Mouse (Mus musculus) myocyte (in vitro differentiated cells): ENCODE measurements at regions not wholly inside any gene's neighbourhood (a gene's known extent, or its start where the extent isn't known, plus 50 kb on each side); places are given as distances from the start of the nearest gene placed in this dataset.

Experiments used
- H3K27me3 ChIP-seq: one replicate; pipeline ENCODE4 v1.6.1; 2011; ENCODE audit not compliant: control insufficient read depth, insufficient read depth, insufficient read length
- H3K36me3 ChIP-seq: one replicate; pipeline ENCODE4 v1.6.1; 2011; ENCODE audit not compliant: control insufficient read depth, insufficient read depth
- H3K4me2 ChIP-seq: one replicate; pipeline ENCODE4 v1.6.1; 2011; ENCODE audit warnings: low read depth, control low read depth
- H3K4me3 ChIP-seq: one replicate; pipeline ENCODE4 v1.5.1; 2011; ENCODE audit warnings: mild to moderate bottlenecking, control low read depth, moderate library complexity
- H3K79me2 ChIP-seq: one replicate; pipeline ENCODE4 v1.6.1; 2011; ENCODE audit not compliant: control insufficient read depth, insufficient read depth
- H3ac ChIP-seq: one replicate; pipeline ENCODE4 v1.6.1; 2011; ENCODE audit not compliant: control insufficient read depth, insufficient read length
- CEBPB ChIP-seq: IDR thresholded peaks from 2 replicates; pipeline ENCODE4 v1.6.1; 2011; ENCODE audit warnings: mild to moderate bottlenecking, moderate library complexity; ENCODE audit not compliant: poor library complexity, insufficient read depth, severe bottlenecking
- E2F4 ChIP-seq: IDR thresholded peaks from one replicate; pipeline ENCODE4 v1.6.1; 2011; ENCODE audit warnings: mild to moderate bottlenecking, control low read depth, moderate library complexity; ENCODE audit not compliant: insufficient read depth
- MAX ChIP-seq: IDR thresholded peaks from one replicate; pipeline ENCODE4 v1.6.1; 2011; ENCODE audit warnings: low read depth, mild to moderate bottlenecking, control low read depth
- MYOD1 ChIP-seq, 3 experiments: IDR thresholded peaks; one replicate each; pipeline ENCODE4 v1.6.1; 2011; ENCODE audit warnings: control low read depth in 2 of 3, low read depth in 2 of 3, mild to moderate bottlenecking in 2 of 3, moderate library complexity in 1 of 3; ENCODE audit not compliant: insufficient read length in 2 of 3, control insufficient read depth in 1 of 3
- MYOG ChIP-seq, 3 experiments: IDR thresholded peaks; one replicate each; pipeline ENCODE4 v1.6.1; 2011; ENCODE audit warnings: control low read depth in 2 of 3, low read depth in 2 of 3, mild to moderate bottlenecking in 2 of 3; ENCODE audit not compliant: insufficient read length in 2 of 3, control insufficient read depth in 1 of 3, insufficient read depth in 1 of 3
- POLR2A ChIP-seq: IDR thresholded peaks from one replicate; pipeline ENCODE4 v1.6.1; 2011; ENCODE audit warnings: low read depth, mild to moderate bottlenecking, control low read depth, moderate library complexity; ENCODE audit not compliant: insufficient read length
- POLR2AphosphoS2 ChIP-seq: IDR thresholded peaks from one replicate; pipeline ENCODE4 v1.6.1; 2011; ENCODE audit warnings: low read depth, control low read depth; ENCODE audit not compliant: insufficient read length
- REST ChIP-seq: IDR thresholded peaks from one replicate; pipeline ENCODE4 v1.6.1; 2011; ENCODE audit warnings: mild to moderate bottlenecking, control low read depth, moderate library complexity; ENCODE audit not compliant: insufficient read depth, insufficient read length
- SRF ChIP-seq: IDR thresholded peaks from one replicate; pipeline ENCODE4 v1.6.1; 2011; ENCODE audit warnings: low read depth; ENCODE audit not compliant: control insufficient read depth, insufficient read length
- TCF12 ChIP-seq: IDR thresholded peaks from one replicate; pipeline ENCODE4 v1.6.1; 2011; ENCODE audit warnings: mild to moderate bottlenecking, control low read depth; ENCODE audit not compliant: poor library complexity, insufficient read depth, severe bottlenecking
- TCF3 ChIP-seq: IDR thresholded peaks from one replicate; pipeline ENCODE4 v1.6.1; 2011; ENCODE audit warnings: low read depth, control low read depth; ENCODE audit not compliant: insufficient read length
- USF1 ChIP-seq: IDR thresholded peaks from one replicate; pipeline ENCODE4 v1.6.1; 2011; ENCODE audit warnings: low read depth, mild to moderate bottlenecking, control low read depth, moderate library complexity

DNA sequence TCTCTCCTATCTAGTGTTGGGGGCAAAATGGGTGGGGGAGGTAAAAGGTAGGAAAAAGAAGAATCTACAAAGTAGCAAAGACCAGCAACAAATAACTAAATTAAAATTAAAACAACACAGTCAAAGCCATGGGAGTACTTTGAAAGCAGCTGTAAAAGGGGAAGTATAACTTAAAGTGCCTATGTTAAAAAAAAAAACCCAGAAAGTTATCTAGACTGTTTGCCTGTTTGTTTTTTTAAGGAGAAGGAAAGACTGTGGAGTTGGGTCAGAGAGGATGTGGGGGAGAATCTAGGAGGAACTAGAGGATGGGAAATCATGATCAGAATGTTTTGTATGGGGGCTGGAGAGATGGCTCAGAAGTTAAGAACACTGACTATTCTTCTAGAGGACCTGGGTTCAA lies 457.0 kb downstream of the Bckdhb start:
- Histone ChIP-seq H3K36me3 (no peaks in the 10 kb centered on the region), H3K4me2 (no peak overlapping the region), H3K27me3 (no peaks in the 10 kb centered on the region), H3K4me3 (no peak overlapping the region), H3K79me2 (no peaks in the 10 kb centered on the region), H3ac (no peak overlapping the region)
- TF ChIP-seq MAX, result no peak

DNA sequence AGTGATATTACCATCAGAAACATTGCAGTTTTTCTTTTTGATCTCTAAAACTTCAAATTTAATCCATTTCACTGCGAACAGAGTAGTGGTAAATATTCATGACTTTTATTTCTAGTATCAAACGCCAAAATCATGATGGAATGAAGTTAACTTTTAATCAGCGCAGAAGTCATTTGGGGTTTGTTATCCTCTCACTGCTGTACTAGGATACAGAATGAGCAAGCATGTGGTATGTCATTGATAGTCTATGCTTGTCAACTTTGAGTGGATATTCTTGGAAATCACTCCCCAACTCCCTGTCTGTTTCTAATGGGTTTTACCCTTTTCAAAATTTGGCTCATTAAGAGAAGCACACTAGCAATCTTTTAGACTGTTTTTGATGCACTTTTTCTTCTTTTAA lies 464.9 kb downstream of the Bckdhb start:
- no peaks in the 10 kb centered on the region for H3K79me2 ChIP-seq
- no peak overlapping the region for H3K4me2 ChIP-seq
- no peak overlapping the region for H3K4me3 ChIP-seq
- H3K36me3 ChIP-seq, result no peaks in the 10 kb centered on the region
- H3ac ChIP-seq, result no peak overlapping the region
- TF ChIP-seq MAX (no peak), CEBPB (no peak), POLR2A (no peak), SRF (no peak), MYOD1 (IDR thresholded peaks at IDR 0.05; ENCODE audit: control insufficient read depth in 1 of 3, insufficient read length in 2 of 3, low read depth in 2 of 3) (no peak), TCF3 (no peak), POLR2AphosphoS2 (no peak), MYOG (IDR thresholded peaks at IDR 0.05; ENCODE audit: control insufficient read depth in 1 of 3, insufficient read depth in 1 of 3, insufficient read length in 2 of 3, low read depth in 2 of 3) (no peak), TCF12 (no peak), REST (no peak), E2F4 (no peak), USF1 (no peak)
- H3K27me3 ChIP-seq, result no peaks in the 10 kb centered on the region

GRCm38 (mm10) chr9:84394536-84395314 lies 469.8 kb downstream of the Bckdhb start:
- H3K4me3 ChIP-seq, result no peak overlapping the region

DNA sequence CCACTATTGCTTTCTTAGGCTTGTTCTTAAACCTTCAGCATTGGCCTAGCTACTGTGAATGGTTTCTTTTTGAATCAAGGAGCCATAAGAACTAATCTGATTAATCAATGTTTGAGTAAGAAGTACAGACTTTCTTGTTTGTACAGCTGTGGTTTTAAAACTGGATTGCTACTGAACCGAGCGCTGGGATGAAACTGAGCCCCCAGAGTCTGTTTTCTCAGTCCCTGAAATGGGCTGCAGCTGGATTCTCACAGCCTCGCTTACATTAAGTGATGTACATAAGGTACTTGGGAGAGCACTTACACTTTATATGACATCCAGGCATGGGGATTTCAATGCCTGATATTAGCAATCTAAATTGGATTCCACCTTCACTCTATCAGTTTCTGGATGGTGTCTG lies 474.5 kb downstream of the Bckdhb start:
- no peaks in the 10 kb centered on the region for H3K79me2 ChIP-seq
- H3K27me3 ChIP-seq, result no peaks in the 10 kb centered on the region
- no peak overlapping the region for H3K4me2 ChIP-seq
- no peak overlapping the region for H3ac ChIP-seq
- no peaks in the 10 kb centered on the region for H3K36me3 ChIP-seq
- TF ChIP-seq POLR2AphosphoS2 (no peak), MYOD1 (IDR thresholded peaks at IDR 0.05; ENCODE audit: control insufficient read depth in 1 of 3, insufficient read length in 2 of 3, low read depth in 2 of 3) (no peak), REST (no peak), MAX (no peak), MYOG (IDR thresholded peaks at IDR 0.05; ENCODE audit: control insufficient read depth in 1 of 3, insufficient read depth in 1 of 3, insufficient read length in 2 of 3, low read depth in 2 of 3) (no peak), USF1 (no peak), E2F4 (no peak), TCF12 (no peak), CEBPB (no peak), TCF3 (no peak), POLR2A (no peak), SRF (no peak)
- H3K4me3 ChIP-seq, result no peak overlapping the region

More at GRCm38 (mm10) chr9:84394536-84395314, 469.8 kb downstream of the Bckdhb start:
- Histone ChIP-seq H3K4me2 (no peak overlapping the region), H3K36me3 (no peaks in the 10 kb centered on the region), H3ac (no peak overlapping the region), H3K27me3 (no peaks in the 10 kb centered on the region), H3K79me2 (no peaks in the 10 kb centered on the region)
- TF ChIP-seq CEBPB (peak; percentile 84), MYOG (IDR thresholded peaks at IDR 0.05; ENCODE audit: control insufficient read depth in 1 of 3, insufficient read depth in 1 of 3, insufficient read length in 2 of 3, low read depth in 2 of 3) (no peak)

- H3K36me3 ChIP-seq, result no peaks in the 10 kb centered on the region
- TF ChIP-seq TCF3 (no peak), CEBPB (no peak), MYOD1 (IDR thresholded peaks at IDR 0.05; ENCODE audit: control insufficient read depth in 1 of 3, insufficient read length in 2 of 3, low read depth in 2 of 3) (peak in 1 of 3 experiments; percentile 30)
- H3K4me3 ChIP-seq, result no peak overlapping the region
- H3K4me2 ChIP-seq, result no peak overlapping the region
- H3K79me2 ChIP-seq, result no peaks in the 10 kb centered on the region
- no peaks in the 10 kb centered on the region for H3K27me3 ChIP-seq
- H3ac ChIP-seq, result no peak overlapping the region
Observed at GRCm38 (mm10) chr9:84408260-84409203, 483.6 kb downstream of the Bckdhb start.
